Mouse (Mus musculus): ENCODE measurements around the gene Gm26602.

- TF ChIP-seq MAX (IDR thresholded peaks at IDR 0.05; ENCODE audit: low read depth) (no peak), POLR2AphosphoS2 (IDR thresholded peaks at IDR 0.05; ENCODE audit: insufficient read length, low read depth) (no peak), USF1 (IDR thresholded peaks at IDR 0.05; ENCODE audit: low read depth) (no peak), SRF (IDR thresholded peaks at IDR 0.05; ENCODE audit: control insufficient read depth, insufficient read length, low read depth) (no peak), REST (IDR thresholded peaks at IDR 0.05; ENCODE audit: insufficient read depth, insufficient read length) (no peak)
Measured at GRCm38 (mm10) chr10:79879527-79879926, 31.1 kb upstream of the Gm26602 start.

All from myocyte (in vitro differentiated cells).